Mouse (Mus musculus) lung, adult 2 months (tissue): Measurements from ENCODE around the gene Utrn.

Source experiments
- CTCF ChIP-seq: fragments of 200-500 bp; IDR thresholded peaks from 2 replicates; pipeline ENCODE4 v1.5.1; 2011; ENCODE audit warnings: mild to moderate bottlenecking, low read length, control low read depth; ENCODE audit not compliant: insufficient read depth
- POLR2A ChIP-seq: fragments of 200-500 bp; IDR thresholded peaks from 2 replicates; pipeline ENCODE4 v1.6.1; 2011; ENCODE audit warnings: low read depth, mild to moderate bottlenecking, control low read depth, low read length, borderline replicate concordance; ENCODE audit errors: extremely low read depth

GRCm38 (mm10) chr10:12823437-12824219 lies 45.5 kb downstream of the Utrn start:
- no peak for TF ChIP-seq POLR2A
- no peak for TF ChIP-seq CTCF
